Mouse (Mus musculus): ENCODE measurements around the gene Sema4b.

- TF ChIP-seq POLR2A (IDR thresholded peaks at IDR 0.05; ENCODE audit: control insufficient read depth, low read depth, low read length), result no peak
- no peak for TF ChIP-seq CTCF (IDR thresholded peaks at IDR 0.05; ENCODE audit: control insufficient read depth, insufficient read depth, insufficient replicate concordance, low read depth, low read length)
Observed at GRCm38 (mm10) chr7:80200588-80200945, 13.9 kb downstream of the Sema4b start.

All from testis, adult 2 months (tissue).